8 mouse cellular contexts compared by ENCODE assay signal in the genomic region with DNA sequence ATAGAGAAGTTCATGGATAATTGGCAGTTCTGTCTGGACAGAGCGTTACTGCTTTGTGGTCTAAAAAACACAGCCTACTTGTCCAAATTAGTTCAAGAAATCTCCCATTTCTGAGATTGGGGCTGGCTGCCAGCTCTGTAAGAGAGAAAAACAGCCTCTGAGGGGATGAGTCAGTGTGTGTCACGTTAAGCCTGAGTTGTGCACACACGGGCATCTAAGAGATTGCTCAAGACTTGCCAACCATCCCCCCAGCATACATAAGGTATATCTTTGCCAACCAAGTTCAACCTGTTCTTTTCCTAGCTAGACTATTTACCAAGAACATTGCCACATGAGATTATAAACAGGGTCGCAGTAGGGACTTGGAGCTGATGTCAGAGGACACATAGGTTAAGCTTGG. TPM values are rescaled to one million over a fixed set of nuclear protein-coding genes. Genes with fewer than 3 reads are reported as not detected.
DNase-seq lines count a peak whose midpoint lies in the region; ATAC-seq lines count a peak whose summit lies in the region.

No protein-coding gene starts in this region.

- H3K9ac ChIP-seq in heart, embryonic 12.5 days: no peak overlapping the region
- H3K9ac ChIP-seq in forebrain, embryonic 14.5 days (ENCODE audit: low read length): no peak overlapping the region

- H3K27ac ChIP-seq in heart, embryonic 12.5 days (ENCODE audit: poor library complexity, severe bottlenecking): no peak overlapping the region
- no peak overlapping the region for H3K27ac ChIP-seq in forebrain, embryonic 14.5 days (ENCODE audit: low read depth, low read length)

- peak; percentile 93 for DNase-seq in heart, adult 11 months
- peak; percentile 99 for DNase-seq in 3T3-L1 (ENCODE audit: low read depth, low spot score)
- peak; percentile 27 to 49 for DNase-seq in cerebellum, postnatal 14 days
- DNase-seq in layer of hippocampus, postnatal 14 days (ENCODE audit: low spot score in 2 of 2): peak; percentile 4 to 14
- DNase-seq in yolk sac, embryonic 10.5 days (ENCODE audit: low spot score): no peak
- DNase-seq in forebrain, embryonic 14.5 days (ENCODE audit: low spot score): no peak
- DNase-seq in thymus, postnatal 10 days (ENCODE audit: low spot score in 2 of 2): no peak

- H3K27me3 ChIP-seq in heart, embryonic 12.5 days (replicated peaks): no peaks in the 10 kb centered on the region
- no peaks in the 10 kb centered on the region for H3K27me3 ChIP-seq in forebrain, embryonic 14.5 days (replicated peaks; ENCODE audit: control insufficient read depth, insufficient read depth, low read length)

- H3K4me1 ChIP-seq in heart, embryonic 12.5 days (replicated peaks): no peaks in the 10 kb centered on the region
- H3K4me1 ChIP-seq in forebrain, embryonic 14.5 days (ENCODE audit: control insufficient read depth, insufficient read depth, low read length): no peaks in the 10 kb centered on the region

- no peaks in the 10 kb centered on the region for H3K36me3 ChIP-seq in heart, embryonic 12.5 days
- H3K36me3 ChIP-seq in forebrain, embryonic 14.5 days (ENCODE audit: control insufficient read depth, insufficient read depth, low read length): no peaks in the 10 kb centered on the region

- 62% methylated on average over 4 of the region's 4 CpGs for WGBS in heart, embryonic 12.5 days
- WGBS in forebrain, embryonic 14.5 days: 72% methylated on average over 4 of the region's 4 CpGs

- no peak overlapping the region for H3K4me3 ChIP-seq in heart, embryonic 12.5 days
- H3K4me3 ChIP-seq in forebrain, embryonic 14.5 days (ENCODE audit: low read depth, low read length): no peak overlapping the region

- no peaks in the 10 kb centered on the region for H3K9me3 ChIP-seq in heart, embryonic 12.5 days (replicated peaks)
- no peaks in the 10 kb centered on the region for H3K9me3 ChIP-seq in forebrain, embryonic 14.5 days (replicated peaks; ENCODE audit: control insufficient read depth, low read length)

- no peak overlapping the region for H3K4me2 ChIP-seq in heart, embryonic 12.5 days
- H3K4me2 ChIP-seq in forebrain, embryonic 14.5 days (ENCODE audit: low read length): no peak overlapping the region

- no peak for ATAC-seq in heart, embryonic 12.5 days (ENCODE audit: insufficient number of reproducible peaks, low FRiP score)
- ATAC-seq in forebrain, embryonic 14.5 days: no peak

RNA-seq across cellular contexts. Expression of a gene that starts 44.9 kb away (rescaled TPM):
- polyA plus RNA-seq in heart, embryonic 12.5 days (2016; fragmentation: Nextera tagmentation; extraction: Ambion mirVana): 118 and 123 TPM in 2 replicates
- total RNA-seq in layer of hippocampus, postnatal 14 days (2021): 100 to 1,000 TPM; 155 to 165 TPM
- polyA plus RNA-seq in forebrain, embryonic 14.5 days (2014; fragmentation: Nextera tagmentation; extraction: Ambion mirVana): 161 and 176 TPM in 2 replicates

Comparison
In these comparisons a context has a peak if more than half of its experiments do, and no peak if none do; other contexts are left out.
1. DNase-seq: peak in heart, adult 11 months (single experiment), 3T3-L1 (single experiment), cerebellum, postnatal 14 days (2 of 2) and layer of hippocampus, postnatal 14 days (2 of 2); none in yolk sac, embryonic 10.5 days (single experiment), forebrain, embryonic 14.5 days (single experiment) and thymus, postnatal 10 days (0 of 2).